Mouse (Mus musculus): ENCODE results near the gene Ccdc181. TPM values are rescaled to one million over a fixed set of nuclear protein-coding genes. Genes with fewer than 3 reads are reported as not detected.

Ccdc181 gene
- polyA plus RNA-seq, 1 experiment from 2014 or later, result 8.3 TPM

- no peak for DNase-seq (ENCODE audit: low spot score)
- Histone ChIP-seq H3K4me3 (no peak overlapping the region), H3K27me3 (replicated peaks; ENCODE audit: low read depth, poor library complexity, severe bottlenecking) (peaks cover 21% of the 10 kb centered on the region), H3K27ac (replicated peaks) (no peak overlapping the region), H3K36me3 (replicated peaks) (no peaks in the 10 kb centered on the region), H3K9me3 (no peaks in the 10 kb centered on the region), H3K4me1 (peaks cover 33% of the 10 kb centered on the region)
- WGBS, result 90% methylated on average over 1 of the region's 1 CpGs
These were observed 23.9 kb upstream of the Ccdc181 start for GRCm38 (mm10) chr1:164251438-164251837.

DNA sequence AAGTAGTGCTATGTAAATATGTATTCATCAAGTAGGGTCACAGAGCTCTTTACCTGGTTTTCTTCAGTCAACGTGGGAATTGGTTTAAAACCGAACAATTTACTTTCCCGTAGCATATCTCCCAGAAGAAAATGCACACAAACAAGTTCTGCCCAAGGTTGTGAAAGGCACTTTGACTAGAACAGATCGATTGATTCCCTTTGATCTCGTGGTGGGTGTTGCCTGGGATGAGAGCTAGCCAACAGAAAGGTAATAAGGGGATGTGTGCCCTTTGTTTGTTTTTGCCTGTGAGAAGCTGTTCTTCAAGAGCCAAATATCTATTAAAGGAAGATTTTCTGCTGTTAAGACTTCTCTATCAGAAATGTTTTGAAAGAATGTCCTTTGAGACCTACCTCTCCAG, 22.8 kb upstream of the Ccdc181 start:
- Histone ChIP-seq H3K36me3 (replicated peaks) (peaks cover 9% of the 10 kb centered on the region), H3K27ac (replicated peaks) (no peak overlapping the region), H3K4me3 (no peak overlapping the region), H3K9me3 (no peaks in the 10 kb centered on the region), H3K4me1 (peaks cover 28% of the 10 kb centered on the region), H3K27me3 (replicated peaks; ENCODE audit: low read depth, poor library complexity, severe bottlenecking) (peaks cover 21% of the 10 kb centered on the region)
- DNase-seq (ENCODE audit: low spot score), result no peak
- 80% methylated on average over 5 of the region's 5 CpGs for WGBS

- H3K9me3 ChIP-seq, result no peaks in the 10 kb centered on the region
- no peak for DNase-seq (ENCODE audit: low spot score)
- 80% methylated on average over 3 of the region's 3 CpGs for WGBS
- no peak overlapping the region for H3K4me3 ChIP-seq
- H3K36me3 ChIP-seq (replicated peaks), result peaks cover 9% of the 10 kb centered on the region
- H3K27me3 ChIP-seq (replicated peaks; ENCODE audit: low read depth, poor library complexity, severe bottlenecking), result peaks cover 18% of the 10 kb centered on the region
- H3K4me1 ChIP-seq, result peaks cover 13% of the 10 kb centered on the region
- H3K27ac ChIP-seq (replicated peaks), result no peak overlapping the region
These were observed 20.5 kb upstream of the Ccdc181 start for GRCm38 (mm10) chr1:164254836-164255235.

- no peaks in the 10 kb centered on the region for H3K4me1 ChIP-seq
- no peaks in the 10 kb centered on the region for H3K9me3 ChIP-seq
- no peaks in the 10 kb centered on the region for H3K27me3 ChIP-seq (replicated peaks; ENCODE audit: low read depth, poor library complexity, severe bottlenecking)
- peaks cover 44% of the 10 kb centered on the region for H3K36me3 ChIP-seq (replicated peaks)
- no peak for DNase-seq (ENCODE audit: low spot score)
- no peak overlapping the region for H3K4me3 ChIP-seq
- no peak overlapping the region for H3K27ac ChIP-seq (replicated peaks)
- 85% methylated on average over 16 of the region's 16 CpGs for WGBS
These were observed 15.0 kb upstream of the Ccdc181 start for GRCm38 (mm10) chr1:164260171-164261028.

DNA sequence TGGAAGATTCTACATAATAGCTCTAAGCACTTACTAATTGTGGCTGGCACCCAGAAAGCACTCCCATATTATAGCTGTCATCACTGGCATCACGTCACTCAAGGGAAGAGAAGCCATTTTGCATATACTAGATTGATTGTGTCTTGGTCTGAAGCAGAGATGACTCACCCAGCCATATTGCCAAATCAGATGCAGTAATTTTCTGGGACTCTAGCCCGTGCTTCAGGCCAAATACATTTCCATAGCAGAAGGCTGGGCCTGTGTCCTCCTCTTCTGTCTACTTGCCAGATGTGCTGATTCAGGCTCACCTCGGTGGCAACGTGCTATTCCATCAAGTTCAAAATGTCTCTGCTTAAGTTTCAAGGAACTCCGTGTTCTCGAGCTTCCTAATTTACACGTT, 13.8 kb upstream of the Ccdc181 start:
- no peak for DNase-seq (ENCODE audit: low spot score)
- H3K4me1 ChIP-seq, result no peaks in the 10 kb centered on the region
- H3K27ac ChIP-seq (replicated peaks), result no peak overlapping the region
- H3K36me3 ChIP-seq (replicated peaks), result peaks cover 48% of the 10 kb centered on the region
- H3K9me3 ChIP-seq, result no peaks in the 10 kb centered on the region
- 91% methylated on average over 7 of the region's 7 CpGs for WGBS
- no peaks in the 10 kb centered on the region for H3K27me3 ChIP-seq (replicated peaks; ENCODE audit: low read depth, poor library complexity, severe bottlenecking)
- H3K4me3 ChIP-seq, result no peak overlapping the region

DNA sequence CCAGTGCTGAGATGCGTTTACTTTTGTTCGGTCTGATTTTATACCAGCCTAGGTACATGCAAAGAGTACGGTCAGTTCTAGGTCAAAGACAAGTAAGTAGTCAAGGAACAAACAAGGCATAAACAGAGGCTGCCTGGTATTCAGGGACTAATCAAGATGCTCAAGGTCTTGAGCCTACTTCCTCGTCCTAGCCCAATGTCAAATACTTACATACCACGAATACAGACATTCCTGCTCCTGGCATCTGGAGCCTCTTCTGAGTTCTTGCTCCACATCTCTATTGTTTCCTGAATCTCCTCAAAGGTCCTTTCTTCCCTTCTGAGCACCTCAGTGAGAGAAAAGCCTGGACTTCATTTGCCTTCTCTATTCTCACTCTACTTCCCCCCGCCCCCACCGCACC, 4.4 kb upstream of the Ccdc181 start:
- H3K36me3 ChIP-seq (replicated peaks), result 0 out of 2 replicates have a peak, but pooled peaks cover 6% of the 10 kb centered on the region
- no peak for DNase-seq (ENCODE audit: low spot score)
- H3K4me1 ChIP-seq, result peaks cover 27% of the 10 kb centered on the region
- H3K4me3 ChIP-seq, result no peak overlapping the region
- H3K27ac ChIP-seq (replicated peaks), result no peak overlapping the region
- H3K9me3 ChIP-seq, result no peaks in the 10 kb centered on the region
- no peaks in the 10 kb centered on the region for H3K27me3 ChIP-seq (replicated peaks; ENCODE audit: low read depth, poor library complexity, severe bottlenecking)
- 85% methylated on average over 7 of the region's 7 CpGs for WGBS

DNA sequence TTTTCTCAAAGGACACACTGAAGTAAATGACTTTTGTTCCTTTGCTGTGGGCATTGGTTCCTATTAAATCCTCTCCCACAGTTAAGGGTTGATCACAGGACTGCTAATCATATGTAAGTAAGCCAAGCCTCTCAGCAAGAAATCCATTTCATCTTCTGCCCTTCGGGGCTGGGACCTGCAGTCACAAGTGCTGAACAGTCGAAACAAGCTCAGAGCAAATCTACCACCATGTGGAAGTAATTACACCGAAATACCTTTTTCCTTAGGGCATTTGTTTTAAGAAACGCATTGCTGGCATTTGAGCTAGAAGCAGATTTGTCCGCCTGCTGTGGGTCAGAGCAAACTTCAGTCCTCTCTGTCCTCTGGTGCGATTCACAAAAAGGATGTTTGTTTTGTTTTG, 1.7 kb upstream of the Ccdc181 start:
- peak; percentile 32 for DNase-seq (ENCODE audit: low spot score)
- Histone ChIP-seq H3K36me3 (replicated peaks) (no peaks in the 10 kb centered on the region), H3K27me3 (replicated peaks; ENCODE audit: low read depth, poor library complexity, severe bottlenecking) (no peaks in the 10 kb centered on the region), H3K9me3 (no peaks in the 10 kb centered on the region), H3K4me3 (no peak overlapping the region), H3K27ac (replicated peaks) (no peak overlapping the region), H3K4me1 (peaks cover 27% of the 10 kb centered on the region)
- WGBS, result 30% methylated on average over 6 of the region's 6 CpGs

GRCm38 (mm10) chr1:164276552-164276951, 1.2 kb downstream of the Ccdc181 start:
- H3K9me3 ChIP-seq, result no peaks in the 10 kb centered on the region
- H3K4me1 ChIP-seq, result peaks cover 27% of the 10 kb centered on the region
- H3K36me3 ChIP-seq (replicated peaks), result no peaks in the 10 kb centered on the region
- H3K27me3 ChIP-seq (replicated peaks; ENCODE audit: low read depth, poor library complexity, severe bottlenecking), result no peaks in the 10 kb centered on the region
- H3K27ac ChIP-seq (replicated peaks), result no peak overlapping the region
- no peak overlapping the region for H3K4me3 ChIP-seq
- 88% methylated on average over 3 of the region's 3 CpGs for WGBS
- DNase-seq (ENCODE audit: low spot score), result no peak

DNA sequence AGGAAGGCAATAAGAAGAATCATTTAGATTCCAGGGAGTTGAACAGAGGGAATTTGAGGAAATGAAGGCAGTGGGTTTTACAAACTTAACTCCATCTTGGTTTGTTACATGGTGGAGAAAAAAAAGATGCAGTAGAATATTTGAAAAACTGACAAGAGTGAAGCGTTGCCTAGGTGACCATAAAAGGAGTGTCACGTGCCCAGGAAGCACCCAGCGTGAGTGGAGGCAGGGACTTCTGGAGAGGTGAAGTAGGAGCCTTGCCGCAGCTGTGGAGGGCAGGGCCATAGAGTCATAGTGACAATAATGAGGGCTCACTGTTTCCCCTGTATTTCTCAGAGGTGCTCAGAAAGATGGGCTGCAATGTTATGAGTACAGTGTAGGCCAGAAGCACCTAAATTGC, 3.9 kb downstream of the Ccdc181 start:
- Histone ChIP-seq H3K9me3 (no peaks in the 10 kb centered on the region), H3K4me1 (peaks cover 14% of the 10 kb centered on the region), H3K27ac (replicated peaks) (no peak overlapping the region), H3K4me3 (no peak overlapping the region), H3K27me3 (replicated peaks; ENCODE audit: low read depth, poor library complexity, severe bottlenecking) (no peaks in the 10 kb centered on the region), H3K36me3 (replicated peaks) (no peaks in the 10 kb centered on the region)
- DNase-seq (ENCODE audit: low spot score), result no peak
- WGBS, result 71% methylated on average over 4 of the region's 4 CpGs

GRCm38 (mm10) chr1:164284007-164284406, 8.6 kb downstream of the Ccdc181 start:
- H3K4me3 ChIP-seq, result no peak overlapping the region
- no peak for DNase-seq (ENCODE audit: low spot score)
- H3K36me3 ChIP-seq (replicated peaks), result no peaks in the 10 kb centered on the region
- no peaks in the 10 kb centered on the region for H3K9me3 ChIP-seq
- WGBS, result 86% methylated on average over 3 of the region's 3 CpGs
- H3K4me1 ChIP-seq, result no peaks in the 10 kb centered on the region
- no peak overlapping the region for H3K27ac ChIP-seq (replicated peaks)
- H3K27me3 ChIP-seq (replicated peaks; ENCODE audit: low read depth, poor library complexity, severe bottlenecking), result no peaks in the 10 kb centered on the region

GRCm38 (mm10) chr1:164287406-164287805, 12.0 kb downstream of the Ccdc181 start:
- no peak overlapping the region for H3K4me3 ChIP-seq
- DNase-seq (ENCODE audit: low spot score), result no peak
- 58% methylated on average over 15 of the region's 15 CpGs for WGBS
- no peaks in the 10 kb centered on the region for H3K4me1 ChIP-seq
- H3K27ac ChIP-seq (replicated peaks), result no peak overlapping the region
- peaks cover 23% of the 10 kb centered on the region for H3K36me3 ChIP-seq (replicated peaks)
- H3K9me3 ChIP-seq, result no peaks in the 10 kb centered on the region
- no peaks in the 10 kb centered on the region for H3K27me3 ChIP-seq (replicated peaks; ENCODE audit: low read depth, poor library complexity, severe bottlenecking)

- Histone ChIP-seq H3K4me3 (no peak overlapping the region), H3K27me3 (replicated peaks; ENCODE audit: low read depth, poor library complexity, severe bottlenecking) (no peaks in the 10 kb centered on the region), H3K27ac (replicated peaks) (no peak overlapping the region), H3K9me3 (no peaks in the 10 kb centered on the region), H3K4me1 (no peaks in the 10 kb centered on the region), H3K36me3 (replicated peaks) (peaks cover 64% of the 10 kb centered on the region)
- DNase-seq (ENCODE audit: low spot score), result no peak
- WGBS, result 91% methylated on average over 5 of the region's 5 CpGs
These were observed 16.7 kb downstream of the Ccdc181 start for GRCm38 (mm10) chr1:164292040-164292439.

DNA sequence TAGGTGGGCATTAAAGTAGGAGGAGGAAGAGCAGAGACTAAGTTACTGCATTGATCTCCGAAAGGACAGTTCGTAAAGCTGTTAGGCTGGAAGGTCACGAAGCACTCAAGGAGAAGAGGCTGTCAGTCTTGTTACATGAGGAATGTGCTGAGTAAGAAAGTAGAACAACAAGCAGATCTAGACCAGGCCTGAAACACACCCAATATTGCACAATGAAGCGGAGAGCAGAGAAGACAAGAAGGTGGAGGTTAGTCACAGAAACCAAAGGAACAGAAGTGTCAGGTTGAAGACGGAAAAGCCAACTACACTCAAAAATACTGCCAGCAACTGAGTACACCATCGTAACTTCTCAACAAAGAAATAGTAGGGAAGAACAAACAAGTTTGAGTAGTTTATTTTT, 18.7 kb downstream of the Ccdc181 start:
- H3K27me3 ChIP-seq (replicated peaks; ENCODE audit: low read depth, poor library complexity, severe bottlenecking), result no peaks in the 10 kb centered on the region
- WGBS, result 92% methylated on average over 6 of the region's 6 CpGs
- H3K4me1 ChIP-seq, result no peaks in the 10 kb centered on the region
- H3K27ac ChIP-seq (replicated peaks), result no peak overlapping the region
- no peak overlapping the region for H3K4me3 ChIP-seq
- DNase-seq (ENCODE audit: low spot score), result no peak
- H3K9me3 ChIP-seq, result no peaks in the 10 kb centered on the region
- H3K36me3 ChIP-seq (replicated peaks), result peaks cover 85% of the 10 kb centered on the region

Data from embryonic facial prominence, embryonic 10.5 days (tissue).